Mouse (Mus musculus) testis, adult 2 months (tissue): ENCODE data around the gene Slc4a4.

Source experiments
- CTCF ChIP-seq: fragments of 200-500 bp; IDR thresholded peaks from 2 replicates; pipeline ENCODE4 v1.5.1; 2012; ENCODE audit warnings: low read depth, mild to moderate bottlenecking, inconsistent platforms, low read length, moderate library complexity; ENCODE audit not compliant: control insufficient read depth, insufficient read depth, insufficient replicate concordance
- POLR2A ChIP-seq: fragments of 200-500 bp; IDR thresholded peaks from 2 replicates; pipeline ENCODE4 v1.6.1; 2012; ENCODE audit warnings: low read depth, mild to moderate bottlenecking, inconsistent platforms, low read length, moderate library complexity; ENCODE audit not compliant: control insufficient read depth

DNA sequence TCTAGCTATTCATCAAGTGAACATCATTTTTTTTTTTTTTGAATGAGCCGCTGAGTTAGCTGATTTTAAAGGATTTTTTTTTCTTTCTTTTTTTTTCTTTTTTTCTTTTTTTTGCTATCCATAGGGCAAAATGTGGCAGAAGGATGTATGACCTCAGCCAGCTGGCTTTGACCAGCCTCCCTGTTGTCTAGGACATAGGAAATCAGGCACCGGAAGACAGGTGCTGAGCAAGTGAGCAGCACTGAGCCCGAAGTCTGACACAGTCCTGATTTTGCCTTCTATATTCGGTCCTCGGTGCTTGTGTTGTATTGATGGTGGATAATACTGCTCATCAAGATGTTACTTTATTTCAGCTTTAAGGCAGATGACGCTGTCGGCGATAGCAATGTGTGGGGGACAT, 109.6 kb downstream of the Slc4a4 start:
- TF ChIP-seq CTCF = no peak
- TF ChIP-seq POLR2A = no peak
